Mouse (Mus musculus) duodenum, adult 2 months (tissue): Measurements from ENCODE around the gene Esp34. TPM values are rescaled to one million over a fixed set of nuclear protein-coding genes. Genes with fewer than 3 reads are reported as not detected.

Experiments
- polyA plus RNA-seq: library from polyadenylated mRNA; depleted of rRNA; stranded (reverse); fragments of >200 nt; gene quantifications from 2 replicates; pipeline ENCODE4 v1.2.3, GENCODE M21; 2012; ENCODE audit warnings: low replicate concordance; rRNA removed

The Esp34 gene
- not detected in 2 replicates for polyA plus RNA-seq

DNA sequence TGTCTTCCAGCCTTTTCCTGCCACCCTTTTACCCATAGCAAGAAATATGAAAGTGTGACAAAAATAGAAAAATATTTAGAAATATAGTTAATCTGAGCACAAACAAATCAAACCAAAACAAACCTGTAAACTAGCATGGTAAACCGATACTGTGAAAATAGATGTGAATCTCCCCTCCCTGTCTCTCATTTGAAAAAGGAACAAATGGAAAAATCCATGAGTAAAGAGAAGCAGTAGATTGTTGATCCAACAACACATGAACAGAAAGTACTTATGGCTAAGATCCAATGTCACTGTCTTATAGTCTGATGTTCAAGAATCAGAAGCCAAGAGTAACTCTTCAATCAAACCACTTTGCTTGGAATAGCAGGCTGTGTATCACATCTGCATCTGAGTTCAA, at the start of gene Esp34:
Gene Esp34 (plus strand): TSS at position 301 of the 400 bp plus-strand sequence.

Other genes starting within 250 kb of the Esp34 start
- not detected in 2 replicates for gene Olfr137, start 246.6 kb upstream of the Esp34 start, polyA plus RNA-seq
- not detected in 2 replicates for gene Olfr136, start 224.4 kb upstream of the Esp34 start, polyA plus RNA-seq
- gene Esp36, start 134.0 kb upstream of the Esp34 start, polyA plus RNA-seq, result not detected in 2 replicates
- gene Esp31, start 85.3 kb downstream of the Esp34 start, polyA plus RNA-seq, result not detected in 2 replicates